Mouse (Mus musculus): ENCODE results near the gene Naa60.

DNA sequence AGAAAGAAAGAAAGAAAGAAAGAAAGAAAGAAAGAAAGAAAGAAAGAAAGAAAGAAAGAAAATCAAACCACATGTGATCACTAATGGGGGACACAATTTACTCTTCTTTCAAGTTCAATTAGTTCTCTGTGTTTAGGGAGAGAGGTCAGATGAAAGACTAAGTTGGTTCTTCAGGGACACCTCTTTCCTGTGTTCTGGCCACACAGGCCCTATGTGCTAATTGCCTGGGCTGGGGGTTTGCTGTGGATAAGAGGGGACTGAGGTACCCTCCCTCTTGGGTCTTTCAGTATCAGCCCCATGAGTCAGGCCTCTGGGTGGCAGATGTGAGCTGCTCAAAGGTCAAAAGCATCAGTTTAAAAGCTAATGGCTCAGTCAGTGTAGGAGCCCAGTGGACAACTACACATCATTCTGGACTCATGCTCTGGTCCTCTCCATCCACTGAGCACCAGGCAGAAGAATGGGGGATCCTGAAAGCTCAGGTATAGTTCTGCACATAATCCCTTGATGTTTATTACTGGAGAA lies 41.5 kb upstream of the Naa60 start, which contains the start of gene Olfr15:
- TF ChIP-seq CTCF (IDR thresholded peaks at IDR 0.05) (peak; percentile 31), EP300 (IDR thresholded peaks at IDR 0.05) (no peak)
